Mouse (Mus musculus): ENCODE results near the gene Olfr419. TPM values are rescaled to one million over a fixed set of nuclear protein-coding genes. Genes with fewer than 3 reads are reported as not detected.

The Olfr419 gene
- polyA plus RNA-seq, 1 experiment: not detected

GRCm38 (mm10) chr1:174239916-174240315, 11.9 kb downstream of the Olfr419 start:
- Histone ChIP-seq H3K27me3 (ENCODE audit: control insufficient read depth, insufficient read depth, low read length) (no peaks in the 10 kb centered on the region), H3K4me3 (ENCODE audit: control insufficient read depth, low read depth, low read length) (no peak overlapping the region), H3K36me3 (ENCODE audit: control insufficient read depth, insufficient read depth, low read length) (no peaks in the 10 kb centered on the region), H3K27ac (ENCODE audit: control insufficient read depth, insufficient read depth, low read depth, low read length) (no peak overlapping the region), H3K4me1 (ENCODE audit: control insufficient read depth, insufficient read depth, low read length) (no peaks in the 10 kb centered on the region)
- TF ChIP-seq POLR2A (IDR thresholded peaks at IDR 0.05; ENCODE audit: control insufficient read depth, low read depth, low read length): no peak
- no peak for TF ChIP-seq CTCF (IDR thresholded peaks at IDR 0.05; ENCODE audit: control insufficient read depth, insufficient read depth, insufficient replicate concordance, low read depth, low read length)

DNA sequence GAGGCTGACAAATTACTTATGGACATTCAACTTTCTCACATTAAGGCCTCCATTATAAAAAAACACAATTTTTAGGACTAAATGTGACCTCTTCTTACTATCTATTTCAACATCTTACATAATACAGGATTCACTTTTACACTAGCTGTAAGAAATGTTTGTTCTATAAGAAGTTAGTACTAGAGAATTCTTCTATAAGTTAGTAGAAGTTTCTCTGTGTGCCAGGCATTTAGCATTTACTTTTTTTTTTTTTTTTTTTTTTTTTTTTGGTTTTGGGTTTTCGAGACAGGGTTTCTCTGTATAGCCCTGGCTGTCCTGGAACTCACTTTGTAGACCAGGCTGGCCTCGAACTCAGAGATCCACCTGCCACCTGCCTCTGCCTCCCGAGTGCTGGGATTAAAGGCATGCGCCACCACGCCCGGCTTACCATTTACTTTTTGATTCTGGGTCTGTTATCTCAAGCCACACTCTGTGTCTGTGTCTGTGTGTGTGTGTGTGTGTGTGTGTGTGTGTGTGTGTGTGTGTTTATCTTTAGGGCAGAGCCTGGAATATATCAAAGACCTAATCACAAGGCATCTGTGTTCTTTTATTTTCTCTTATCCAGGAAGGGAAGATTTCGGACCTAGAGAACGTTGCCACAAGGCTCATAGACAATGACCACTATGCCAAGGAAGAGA, 35.2 kb downstream of the Olfr419 start:
- no peaks in the 10 kb centered on the region for H3K36me3 ChIP-seq (ENCODE audit: control insufficient read depth, insufficient read depth, low read length)
- TF ChIP-seq POLR2A (IDR thresholded peaks at IDR 0.05; ENCODE audit: control insufficient read depth, low read depth, low read length): no peak
- TF ChIP-seq CTCF (IDR thresholded peaks at IDR 0.05; ENCODE audit: control insufficient read depth, insufficient read depth, insufficient replicate concordance, low read depth, low read length): no peak
- H3K4me3 ChIP-seq (ENCODE audit: control insufficient read depth, low read depth, low read length): peak overlapping the region; percentile 42; the same call in 1 of the 2 replicates
- no peaks in the 10 kb centered on the region for H3K4me1 ChIP-seq (ENCODE audit: control insufficient read depth, insufficient read depth, low read length)
- H3K27ac ChIP-seq (ENCODE audit: control insufficient read depth, insufficient read depth, low read depth, low read length): no peak overlapping the region
- no peaks in the 10 kb centered on the region for H3K27me3 ChIP-seq (ENCODE audit: control insufficient read depth, insufficient read depth, low read length)

- H3K4me3 ChIP-seq (ENCODE audit: control insufficient read depth, low read depth, low read length): peak overlapping the region; percentile 70
- H3K27ac ChIP-seq (ENCODE audit: control insufficient read depth, insufficient read depth, low read depth, low read length): no peak overlapping the region
- no peaks in the 10 kb centered on the region for H3K36me3 ChIP-seq (ENCODE audit: control insufficient read depth, insufficient read depth, low read length)
- H3K4me1 ChIP-seq (ENCODE audit: control insufficient read depth, insufficient read depth, low read length): no peaks in the 10 kb centered on the region
- TF ChIP-seq POLR2A (IDR thresholded peaks at IDR 0.05; ENCODE audit: control insufficient read depth, low read depth, low read length) (no peak), CTCF (IDR thresholded peaks at IDR 0.05; ENCODE audit: control insufficient read depth, insufficient read depth, insufficient replicate concordance, low read depth, low read length) (no peak)
- no peaks in the 10 kb centered on the region for H3K27me3 ChIP-seq (ENCODE audit: control insufficient read depth, insufficient read depth, low read length)
Measured at GRCm38 (mm10) chr1:174215270-174216038, 36.4 kb downstream of the Olfr419 start.

- Histone ChIP-seq H3K36me3 (ENCODE audit: control insufficient read depth, insufficient read depth, low read length) (no peaks in the 10 kb centered on the region), H3K27ac (ENCODE audit: control insufficient read depth, insufficient read depth, low read depth, low read length) (no peak overlapping the region), H3K4me1 (ENCODE audit: control insufficient read depth, insufficient read depth, low read length) (no peaks in the 10 kb centered on the region), H3K4me3 (ENCODE audit: control insufficient read depth, low read depth, low read length) (no peak overlapping the region), H3K27me3 (ENCODE audit: control insufficient read depth, insufficient read depth, low read length) (no peaks in the 10 kb centered on the region)
- TF ChIP-seq CTCF (IDR thresholded peaks at IDR 0.05; ENCODE audit: control insufficient read depth, insufficient read depth, insufficient replicate concordance, low read depth, low read length) (no peak), POLR2A (IDR thresholded peaks at IDR 0.05; ENCODE audit: control insufficient read depth, low read depth, low read length) (no peak)
Measured at GRCm38 (mm10) chr1:174212286-174212685, 39.6 kb downstream of the Olfr419 start.

DNA sequence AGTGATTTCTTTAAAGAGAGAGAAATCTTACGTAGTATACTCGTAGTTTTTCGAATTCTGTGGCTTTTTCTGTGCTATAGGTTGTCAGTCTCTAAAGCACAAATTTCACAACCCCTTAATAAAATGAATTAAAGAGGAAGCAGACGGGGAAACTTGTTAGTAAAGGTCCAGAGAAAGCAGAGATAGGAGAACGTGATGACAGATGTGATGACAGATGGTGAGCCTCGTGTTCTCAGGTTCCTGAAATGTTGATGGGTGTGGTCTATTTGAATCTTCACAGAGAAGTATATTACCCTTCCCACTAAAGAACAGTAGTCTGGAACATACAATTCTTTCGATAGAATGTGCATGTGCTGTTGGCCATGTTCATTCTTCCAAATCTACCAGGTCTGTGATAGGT, 47.2 kb downstream of the Olfr419 start:
- TF ChIP-seq CTCF (IDR thresholded peaks at IDR 0.05; ENCODE audit: control insufficient read depth, insufficient read depth, insufficient replicate concordance, low read depth, low read length): no peak
- no peak for TF ChIP-seq POLR2A (IDR thresholded peaks at IDR 0.05; ENCODE audit: control insufficient read depth, low read depth, low read length)
- no peaks in the 10 kb centered on the region for H3K4me1 ChIP-seq (ENCODE audit: control insufficient read depth, insufficient read depth, low read length)
- no peak overlapping the region for H3K4me3 ChIP-seq (ENCODE audit: control insufficient read depth, low read depth, low read length)
- H3K27ac ChIP-seq (ENCODE audit: control insufficient read depth, insufficient read depth, low read depth, low read length): no peak overlapping the region
- no peaks in the 10 kb centered on the region for H3K27me3 ChIP-seq (ENCODE audit: control insufficient read depth, insufficient read depth, low read length)
- H3K36me3 ChIP-seq (ENCODE audit: control insufficient read depth, insufficient read depth, low read length): no peaks in the 10 kb centered on the region

Other genes starting within 250 kb of the Olfr419 start
- gene Ifi205, start 220.3 kb downstream of the Olfr419 start, polyA plus RNA-seq (2012; rRNA removed): 0.11 and 0.14 TPM in 2 replicates
- not detected in 2 replicates for gene Olfr433, start 211.4 kb downstream of the Olfr419 start, polyA plus RNA-seq (2012; rRNA removed)
- gene Olfr432, start 202.9 kb downstream of the Olfr419 start, polyA plus RNA-seq (2012; rRNA removed): not detected in 2 replicates
- gene Olfr430, start 185.5 kb downstream of the Olfr419 start, polyA plus RNA-seq (2012; rRNA removed): not detected in 2 replicates
- gene Olfr429, start 167.7 kb downstream of the Olfr419 start, polyA plus RNA-seq (2012; rRNA removed): not detected in 2 replicates
- not detected in 2 replicates for gene Olfr427, start 155.2 kb downstream of the Olfr419 start, polyA plus RNA-seq (2012; rRNA removed)
- 0.12 TPM in 1 of 2 replicates, not detected in the other for gene Olfr231, start 130.9 kb downstream of the Olfr419 start, polyA plus RNA-seq (2012; rRNA removed)
- not detected in 2 replicates for gene Olfr424, start 120.5 kb downstream of the Olfr419 start, polyA plus RNA-seq (2012; rRNA removed)
- gene Olfr420, start 96.4 kb downstream of the Olfr419 start, polyA plus RNA-seq (2012; rRNA removed): not detected in 2 replicates
- gene Spta1, start 79.3 kb downstream of the Olfr419 start, polyA plus RNA-seq (2012; rRNA removed): 4.4 and 5.2 TPM in 2 replicates
- not detected in 2 replicates for gene Mptx1, start 78.5 kb upstream of the Olfr419 start, polyA plus RNA-seq (2012; rRNA removed)
- not detected in 2 replicates for gene Olfr417, start 113.1 kb upstream of the Olfr419 start, polyA plus RNA-seq (2012; rRNA removed)
- gene Olfr248, start 139.0 kb upstream of the Olfr419 start, polyA plus RNA-seq (2012; rRNA removed): not detected in 2 replicates
- gene Olfr414, start 172.0 kb upstream of the Olfr419 start, polyA plus RNA-seq (2012; rRNA removed): not detected in 2 replicates
- not detected in 2 replicates for gene Olfr220, start 190.0 kb upstream of the Olfr419 start, polyA plus RNA-seq (2012; rRNA removed)
- 3.0 and 5.5 TPM in 2 replicates for gene Fmn2, start 249.8 kb upstream of the Olfr419 start, polyA plus RNA-seq (2012; rRNA removed)